Mouse (Mus musculus): ENCODE measurements around the gene Otud7b. TPM values are rescaled to one million over a fixed set of nuclear protein-coding genes. Genes with fewer than 3 reads are reported as not detected.

Otud7b gene
- total RNA-seq, 2 experiments from 2014 or later: 50.9 to 51.0 TPM

GRCm38 (mm10) chr3:96128128-96128527, 23.8 kb downstream of the Otud7b start:
- intact Hi-C loops (cut with DNase I): loop anchor here (2.0 kb wide), 1 partner anchor 19 kb away; no protein-coding TSS in a partner anchor
- peak in 1 of 2 experiments; percentile 14 for DNase-seq

GRCm38 (mm10) chr3:96132478-96132877, 28.2 kb downstream of the Otud7b start:
- no peak for DNase-seq
- intact Hi-C loops (cut with DNase I): no loop called here

- no peak for DNase-seq
- intact Hi-C loops (cut with DNase I): no loop called here
These were observed 29.1 kb downstream of the Otud7b start for GRCm38 (mm10) chr3:96133327-96133905.

- DNase-seq: peak; percentile 40 to 45
- intact Hi-C loops (cut with DNase I): no loop called here
These were observed 30.7 kb downstream of the Otud7b start for GRCm38 (mm10) chr3:96135011-96135410.

- DNase-seq: peak; percentile 75 to 82
- intact Hi-C loops (cut with DNase I): loop anchor here (1.0 to 2.0 kb wide), 2 partner anchors 82 to 181 kb away; no protein-coding TSS in a partner anchor
These were observed 43.6 kb downstream of the Otud7b start for GRCm38 (mm10) chr3:96147950-96148349.

- no peak for DNase-seq
- intact Hi-C loops (cut with DNase I): no loop called here
These were observed 47.5 kb downstream of the Otud7b start for GRCm38 (mm10) chr3:96151836-96152235.

GRCm38 (mm10) chr3:96152611-96153010, 48.3 kb downstream of the Otud7b start:
- no peak for DNase-seq
- intact Hi-C loops (cut with DNase I): no loop called here

- DNase-seq: no peak
- intact Hi-C loops (cut with DNase I): no loop called here
These were observed 51.2 kb downstream of the Otud7b start for GRCm38 (mm10) chr3:96155501-96155900.

GRCm38 (mm10) chr3:96159820-96160219, 55.5 kb downstream of the Otud7b start:
- no peak for DNase-seq
- intact Hi-C loops (cut with DNase I): no loop called here

GRCm38 (mm10) chr3:96160222-96160802, 56.0 kb downstream of the Otud7b start:
- intact Hi-C loops (cut with DNase I): no loop called here
- DNase-seq: peak; percentile 76 to 77

GRCm38 (mm10) chr3:96160803-96161516, 56.6 kb downstream of the Otud7b start:
- peak; percentile 48 to 57 for DNase-seq
- intact Hi-C loops (cut with DNase I): no loop called here

GRCm38 (mm10) chr3:96161869-96162840, 57.8 kb downstream of the Otud7b start, which contains the start of gene Mtmr11:
TSS of gene Mtmr11 (plus strand) at chr3:96162004.
- intact Hi-C loops (cut with DNase I): no loop called here
- DNase-seq: peak; percentile 51 to 62

- intact Hi-C loops (cut with DNase I): no loop called here
- DNase-seq: no peak
These were observed 58.7 kb downstream of the Otud7b start for GRCm38 (mm10) chr3:96163040-96163439.

- intact Hi-C loops (cut with DNase I): no loop called here
- peak in 1 of 2 experiments; percentile 31 for DNase-seq
These were observed 64.3 kb downstream of the Otud7b start for GRCm38 (mm10) chr3:96168466-96169158.

- intact Hi-C loops (cut with DNase I): no loop called here
- no peak for DNase-seq
These were observed 65.9 kb downstream of the Otud7b start for GRCm38 (mm10) chr3:96170276-96170675.

- peak in 1 of 2 experiments; percentile 21 for DNase-seq
- intact Hi-C loops (cut with DNase I): no loop called here
These were observed 66.7 kb downstream of the Otud7b start for GRCm38 (mm10) chr3:96170976-96171545.

GRCm38 (mm10) chr3:96171583-96172196, 67.4 kb downstream of the Otud7b start:
- intact Hi-C loops (cut with DNase I): no loop called here
- no peak for DNase-seq

- peak; percentile 87 to 89 for DNase-seq
- intact Hi-C loops (cut with DNase I): no loop called here
These were observed 68.2 kb downstream of the Otud7b start, which contains the start of gene Sf3b4 for GRCm38 (mm10) chr3:96172197-96173178. TSS of gene Sf3b4 (plus strand) at chr3:96172332.
